Mouse (Mus musculus): ENCODE measurements around the gene Cops7a. TPM values are rescaled to one million over a fixed set of nuclear protein-coding genes. Genes with fewer than 3 reads are reported as not detected.
A peak's percentile ranks its signal among the peaks of the same experiment; 100 is the strongest.

The Cops7a gene
- polyA plus RNA-seq, 1 experiment from 2014 or later = 112 TPM

DNA sequence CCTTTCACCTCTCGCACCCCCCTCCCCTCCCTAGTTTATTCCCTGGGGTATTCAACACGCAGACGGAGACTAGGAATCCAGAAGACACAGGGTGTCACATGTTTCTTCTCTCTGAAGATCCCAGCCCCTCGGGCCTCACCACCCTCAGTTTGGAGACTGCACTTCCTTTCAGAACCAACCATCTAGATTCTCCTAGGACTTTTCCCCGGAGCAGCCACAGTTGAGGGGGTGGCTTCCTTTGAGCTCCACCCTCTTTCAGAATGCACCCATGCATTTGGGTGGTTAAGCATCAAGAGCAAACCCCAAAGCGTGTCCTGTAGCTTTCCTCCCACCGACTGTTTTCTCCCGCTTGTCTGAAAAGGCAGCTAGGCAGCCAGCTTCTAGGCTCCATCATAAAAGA lies 32.7 kb upstream of the Cops7a start:
- Histone ChIP-seq H3K4me2 (no peak overlapping the region), H3K27me3 (ENCODE audit: control insufficient read depth, insufficient read depth, low read length) (peaks cover 53% of the 10 kb centered on the region), H3K36me3 (ENCODE audit: control insufficient read depth, insufficient read depth, low read length) (no peaks in the 10 kb centered on the region), H3K27ac (ENCODE audit: low read depth, low read length) (no peak overlapping the region), H3K9ac (ENCODE audit: low read length) (no peak overlapping the region), H3K4me3 (ENCODE audit: low read depth, low read length) (no peak overlapping the region), H3K4me1 (ENCODE audit: control insufficient read depth, insufficient read depth, low read length) (no peaks in the 10 kb centered on the region; the same call in 1 of the 2 replicates), H3K9me3 (ENCODE audit: control insufficient read depth, low read length) (no peaks in the 10 kb centered on the region)
- DNase-seq (ENCODE audit: low spot score, missing footprints) (peak; percentile 88), ATAC-seq (ENCODE audit: low FRiP score) (no peak)
- WGBS = 11% methylated on average over 8 of the region's 8 CpGs

GRCm38 (mm10) chr6:124996551-124997501 lies 31.5 kb upstream of the Cops7a start, which contains the start of gene Pianp:
Pianp (plus strand) TSS chr6:124996694.
- DNase-seq (ENCODE audit: low spot score, missing footprints) (peak; percentile 98), ATAC-seq (ENCODE audit: low FRiP score) (peak; percentile 79)
- H3K4me2 ChIP-seq = peak within 1 kb of the TSS; percentile 100
- no peak within 1 kb of the TSS for H3K27ac ChIP-seq (ENCODE audit: low read depth, low read length)
- H3K9ac ChIP-seq (ENCODE audit: low read length) = peak within 1 kb of the TSS; percentile 83
- H3K36me3 ChIP-seq (ENCODE audit: control insufficient read depth, insufficient read depth, low read length) = no peaks in the 10 kb centered on the region
- peak within 1 kb of the TSS; percentile 57 for H3K4me3 ChIP-seq (ENCODE audit: low read depth, low read length)
- no peaks in the 10 kb centered on the region for H3K9me3 ChIP-seq (ENCODE audit: control insufficient read depth, low read length)
- no peaks in the 10 kb centered on the region; the same call in 1 of the 2 replicates for H3K4me1 ChIP-seq (ENCODE audit: control insufficient read depth, insufficient read depth, low read length)
- under 1% methylated on average over 62 of the region's 78 CpGs for WGBS
- H3K27me3 ChIP-seq (ENCODE audit: control insufficient read depth, insufficient read depth, low read length) = peaks cover 53% of the 10 kb centered on the region

- Histone ChIP-seq H3K4me2 (peak overlapping the region; percentile 100; the same call in 1 of the 2 replicates), H3K9me3 (ENCODE audit: control insufficient read depth, low read length) (no peaks in the 10 kb centered on the region), H3K4me1 (ENCODE audit: control insufficient read depth, insufficient read depth, low read length) (no peaks in the 10 kb centered on the region; the same call in 1 of the 2 replicates), H3K27me3 (ENCODE audit: control insufficient read depth, insufficient read depth, low read length) (peaks cover 53% of the 10 kb centered on the region), H3K9ac (ENCODE audit: low read length) (no peak overlapping the region), H3K4me3 (ENCODE audit: low read depth, low read length) (peak overlapping the region; percentile 57; the same call in 1 of the 2 replicates), H3K27ac (ENCODE audit: low read depth, low read length) (no peak overlapping the region), H3K36me3 (ENCODE audit: control insufficient read depth, insufficient read depth, low read length) (no peaks in the 10 kb centered on the region)
- 53% methylated on average over 8 of the region's 8 CpGs for WGBS
- ATAC-seq (ENCODE audit: low FRiP score) (no peak), DNase-seq (ENCODE audit: low spot score, missing footprints) (peak; percentile 88)
Observed at GRCm38 (mm10) chr6:124995831-124996403, 30.6 kb upstream of the Cops7a start.

DNA sequence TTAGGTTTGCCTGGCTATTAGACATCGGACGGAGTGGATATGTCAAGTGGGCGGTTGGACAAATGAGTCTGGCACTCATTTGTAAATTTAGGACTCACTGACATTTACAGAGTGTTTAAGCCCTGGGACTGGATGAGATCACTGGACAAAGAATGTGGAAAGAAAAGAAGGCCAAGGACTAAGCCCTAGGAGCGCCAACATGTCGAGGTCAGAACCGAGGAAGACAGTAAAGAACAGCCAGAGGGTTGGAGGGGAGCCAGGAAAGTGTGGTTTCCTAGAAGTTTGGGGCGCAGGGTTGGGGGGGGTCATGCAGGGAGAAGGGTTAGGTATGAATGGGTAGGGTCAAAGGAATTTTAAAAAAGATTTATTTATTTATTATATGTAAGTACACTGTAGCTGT lies 29.9 kb upstream of the Cops7a start:
- no peaks in the 10 kb centered on the region for H3K36me3 ChIP-seq (ENCODE audit: control insufficient read depth, insufficient read depth, low read length)
- H3K4me2 ChIP-seq = no peak overlapping the region
- no peaks in the 10 kb centered on the region for H3K9me3 ChIP-seq (ENCODE audit: control insufficient read depth, low read length)
- no peaks in the 10 kb centered on the region; the same call in 1 of the 2 replicates for H3K4me1 ChIP-seq (ENCODE audit: control insufficient read depth, insufficient read depth, low read length)
- 82% methylated on average over 7 of the region's 7 CpGs for WGBS
- ATAC-seq (ENCODE audit: low FRiP score) (no peak), DNase-seq (ENCODE audit: low spot score, missing footprints) (no peak)
- H3K27me3 ChIP-seq (ENCODE audit: control insufficient read depth, insufficient read depth, low read length) = peaks cover 52% of the 10 kb centered on the region
- no peak overlapping the region for H3K9ac ChIP-seq (ENCODE audit: low read length)
- H3K4me3 ChIP-seq (ENCODE audit: low read depth, low read length) = no peak overlapping the region
- H3K27ac ChIP-seq (ENCODE audit: low read depth, low read length) = no peak overlapping the region

DNA sequence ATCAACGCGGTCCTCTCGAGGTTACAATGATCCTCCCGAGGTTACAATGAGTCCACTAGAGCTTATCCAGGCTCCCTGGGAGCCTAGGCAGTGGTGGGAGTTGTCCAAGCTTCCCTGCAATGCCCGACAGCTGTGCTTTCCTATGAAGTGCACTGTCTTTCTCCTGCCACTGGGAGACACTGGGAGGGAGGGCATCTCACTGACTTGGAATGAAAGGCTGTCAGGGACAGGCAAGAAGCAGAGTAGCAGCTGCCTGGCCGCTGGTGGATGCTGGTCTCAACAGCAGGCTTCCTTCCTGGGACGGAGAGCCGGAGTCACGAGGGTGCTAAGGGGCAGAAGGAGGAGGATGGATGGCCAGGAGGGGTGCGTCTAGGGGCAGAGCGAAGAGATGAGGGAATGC lies 28.5 kb upstream of the Cops7a start:
- ATAC-seq (ENCODE audit: low FRiP score) (peak; percentile 45; the same call in 1 of the 2 replicates), DNase-seq (ENCODE audit: low spot score, missing footprints) (no peak)
- Histone ChIP-seq H3K36me3 (ENCODE audit: control insufficient read depth, insufficient read depth, low read length) (no peaks in the 10 kb centered on the region), H3K4me3 (ENCODE audit: low read depth, low read length) (no peak overlapping the region), H3K9ac (ENCODE audit: low read length) (peak overlapping the region; percentile 34; the same call in 1 of the 2 replicates), H3K4me2 (0 out of 2 replicates have a peak overlapping the region, but pooled peaks have one; percentile 4), H3K9me3 (ENCODE audit: control insufficient read depth, low read length) (0 out of 2 replicates have a peak, but pooled peaks cover 3% of the 10 kb centered on the region), H3K4me1 (ENCODE audit: control insufficient read depth, insufficient read depth, low read length) (no peaks in the 10 kb centered on the region; the same call in 1 of the 2 replicates), H3K27ac (ENCODE audit: low read depth, low read length) (no peak overlapping the region), H3K27me3 (ENCODE audit: control insufficient read depth, insufficient read depth, low read length) (peaks cover 43% of the 10 kb centered on the region)
- 12% methylated on average over 11 of the region's 11 CpGs for WGBS

DNA sequence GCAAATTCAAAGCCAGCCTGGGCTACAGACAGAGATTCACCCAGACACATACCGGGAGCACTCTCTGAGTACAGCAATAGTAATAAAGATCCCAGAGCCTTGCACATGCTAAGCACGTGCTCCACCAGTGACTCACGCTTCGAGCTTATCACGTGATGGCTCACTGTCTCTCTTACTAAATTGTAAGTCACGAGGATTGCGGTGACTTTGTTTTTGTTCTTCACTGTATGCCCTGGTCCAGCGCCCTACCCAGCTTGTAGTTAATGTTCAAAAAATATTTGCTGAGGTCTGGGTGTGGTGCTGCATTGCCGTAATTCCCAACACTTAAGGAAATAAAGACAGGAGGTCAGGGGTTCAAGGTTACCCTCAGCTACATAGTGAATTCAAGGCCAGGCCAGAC lies 28.0 kb upstream of the Cops7a start:
- Histone ChIP-seq H3K4me3 (ENCODE audit: low read depth, low read length) (no peak overlapping the region), H3K9ac (ENCODE audit: low read length) (no peak overlapping the region), H3K27ac (ENCODE audit: low read depth, low read length) (no peak overlapping the region), H3K9me3 (ENCODE audit: control insufficient read depth, low read length) (0 out of 2 replicates have a peak, but pooled peaks cover 3% of the 10 kb centered on the region), H3K4me2 (no peak overlapping the region), H3K27me3 (ENCODE audit: control insufficient read depth, insufficient read depth, low read length) (peaks cover 38% of the 10 kb centered on the region), H3K4me1 (ENCODE audit: control insufficient read depth, insufficient read depth, low read length) (no peaks in the 10 kb centered on the region; the same call in 1 of the 2 replicates), H3K36me3 (ENCODE audit: control insufficient read depth, insufficient read depth, low read length) (no peaks in the 10 kb centered on the region)
- DNase-seq (ENCODE audit: low spot score, missing footprints) = no peak
- no peak for ATAC-seq (ENCODE audit: low FRiP score)
- 89% methylated on average over 9 of the region's 9 CpGs for WGBS

DNA sequence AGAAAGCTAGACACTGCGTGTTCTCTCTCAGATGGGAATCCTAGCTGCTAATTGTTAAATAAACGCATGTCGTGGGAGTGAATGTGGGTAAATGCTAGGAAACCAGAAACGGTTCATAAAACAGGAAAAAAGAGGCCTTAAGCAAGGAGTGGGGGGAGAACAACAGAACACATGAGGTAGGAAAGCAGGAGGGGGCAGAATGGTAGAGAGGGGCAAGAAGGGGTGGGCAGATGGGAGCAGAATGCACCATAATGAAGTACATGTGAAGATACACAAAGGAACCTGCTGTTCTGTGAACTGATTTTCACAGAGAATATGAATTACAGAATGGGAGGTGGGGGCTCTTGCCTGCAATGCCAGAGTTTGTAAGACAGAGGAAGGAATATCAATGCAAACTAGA lies 26.9 kb upstream of the Cops7a start:
- Histone ChIP-seq H3K4me1 (ENCODE audit: control insufficient read depth, insufficient read depth, low read length) (no peaks in the 10 kb centered on the region; the same call in 1 of the 2 replicates), H3K4me2 (no peak overlapping the region), H3K4me3 (ENCODE audit: low read depth, low read length) (no peak overlapping the region), H3K9ac (ENCODE audit: low read length) (no peak overlapping the region), H3K9me3 (ENCODE audit: control insufficient read depth, low read length) (0 out of 2 replicates have a peak, but pooled peaks cover 3% of the 10 kb centered on the region), H3K27ac (ENCODE audit: low read depth, low read length) (no peak overlapping the region), H3K27me3 (ENCODE audit: control insufficient read depth, insufficient read depth, low read length) (peaks cover 27% of the 10 kb centered on the region), H3K36me3 (ENCODE audit: control insufficient read depth, insufficient read depth, low read length) (no peaks in the 10 kb centered on the region)
- WGBS = 83% methylated on average over 4 of the region's 4 CpGs
- ATAC-seq (ENCODE audit: low FRiP score) (no peak), DNase-seq (ENCODE audit: low spot score, missing footprints) (no peak)

GRCm38 (mm10) chr6:124967766-124968165 lies 2.4 kb upstream of the Cops7a start:
- no peak overlapping the region for H3K4me3 ChIP-seq (ENCODE audit: low read depth, low read length)
- no peak overlapping the region for H3K9ac ChIP-seq (ENCODE audit: low read length)
- peaks cover 10% of the 10 kb centered on the region for H3K4me1 ChIP-seq (ENCODE audit: control insufficient read depth, insufficient read depth, low read length)
- H3K27me3 ChIP-seq (ENCODE audit: control insufficient read depth, insufficient read depth, low read length) = no peaks in the 10 kb centered on the region
- H3K9me3 ChIP-seq (ENCODE audit: control insufficient read depth, low read length) = peaks cover 2% of the 10 kb centered on the region; the same call in 1 of the 2 replicates
- no peak overlapping the region for H3K27ac ChIP-seq (ENCODE audit: low read depth, low read length)
- WGBS = 57% methylated on average over 4 of the region's 4 CpGs
- H3K4me2 ChIP-seq = no peak overlapping the region
- DNase-seq (ENCODE audit: low spot score, missing footprints) = peak; percentile 85
- ATAC-seq (ENCODE audit: low FRiP score) = no peak
- no peaks in the 10 kb centered on the region for H3K36me3 ChIP-seq (ENCODE audit: control insufficient read depth, insufficient read depth, low read length)

Data from midbrain, embryonic 11.5 days (tissue).